Mouse (Mus musculus) forebrain, embryonic 12.5 days (tissue): Measurements from ENCODE around the gene A630076J17Rik. TPM values are rescaled to one million over a fixed set of nuclear protein-coding genes. Genes with fewer than 3 reads are reported as not detected.

Source experiments
- ATAC-seq: fragments of 200-750 bp; cut with Nextera tagmentation; 2 replicates; pipeline ENCODE4 v1.8.0; 2017; ENCODE audit warnings: moderate TSS enrichment; ENCODE audit not compliant: low FRiP score
- H3K27ac ChIP-seq: fragments of 300-500 bp; sonication (generic); 2 replicates; pipeline ENCODE4 v1.5.1; 2016; ENCODE audit warnings: mild to moderate bottlenecking
- H3K27me3 ChIP-seq: fragments of 300-500 bp; sonication (generic); 2 replicates; pipeline ENCODE4 v1.6.1; 2016; ENCODE audit warnings: mild to moderate bottlenecking
- H3K36me3 ChIP-seq: fragments of 300-500 bp; sonication (generic); replicated peaks from 2 replicates; pipeline ENCODE4 v1.6.1; 2016; ENCODE audit warnings: mild to moderate bottlenecking
- H3K4me1 ChIP-seq: fragments of 300-500 bp; sonication (generic); 2 replicates; pipeline ENCODE4 v1.6.1; 2016
- H3K4me2 ChIP-seq: fragments of 300-500 bp; sonication (generic); 2 replicates; pipeline ENCODE4 v1.6.1; 2016; ENCODE audit warnings: mild to moderate bottlenecking, moderate library complexity
- H3K4me3 ChIP-seq: fragments of 300-500 bp; sonication (generic); replicated peaks from 2 replicates; pipeline ENCODE4 v1.5.1; 2016; ENCODE audit warnings: mild to moderate bottlenecking
- H3K9ac ChIP-seq: fragments of 300-500 bp; sonication (generic); 2 replicates; pipeline ENCODE4 v1.6.1; 2016; ENCODE audit warnings: mild to moderate bottlenecking
- H3K9me3 ChIP-seq: fragments of 300-500 bp; sonication (generic); 2 replicates; pipeline ENCODE4 v1.6.1; 2016
- WGBS: fragments of 180-500 bp; shearing (Covaris S2); methylation state at CpG from one replicate; pipeline ENCODE4 v1.1.7; 2016; 5-methylcytosine and 5-hydroxymethylcytosine counted together
- polyA plus RNA-seq: library from polyadenylated mRNA; unstranded; fragments of >200 nt; fragmentation: Nextera tagmentation; extraction: Ambion mirVana; gene quantifications from 2 replicates; pipeline ENCODE4 v1.2.1, GENCODE M21; 2016

Gene A630076J17Rik
- polyA plus RNA-seq, 1 experiment from 2014 or later, result not detected

- 64% methylated on average over 5 of the region's 5 CpGs for WGBS
- H3K4me3 ChIP-seq, result no peak overlapping the region
- H3K36me3 ChIP-seq, result no peaks in the 10 kb centered on the region
- peaks cover 15% of the 10 kb centered on the region for H3K4me1 ChIP-seq
- no peaks in the 10 kb centered on the region for H3K27me3 ChIP-seq
- no peak overlapping the region for H3K9ac ChIP-seq
- no peak overlapping the region for H3K27ac ChIP-seq
- ATAC-seq, result no peak
- no peak overlapping the region for H3K4me2 ChIP-seq
- no peaks in the 10 kb centered on the region for H3K9me3 ChIP-seq
Observed at GRCm38 (mm10) chr3:107257924-107258323, 27.5 kb downstream of the A630076J17Rik start.

GRCm38 (mm10) chr3:107260956-107261850 lies 30.8 kb downstream of the A630076J17Rik start:
- H3K27me3 ChIP-seq, result no peaks in the 10 kb centered on the region
- WGBS, result 45% methylated on average over 8 of the region's 8 CpGs
- H3K4me1 ChIP-seq, result peaks cover 15% of the 10 kb centered on the region
- H3K9ac ChIP-seq, result no peak overlapping the region
- no peak overlapping the region for H3K4me3 ChIP-seq
- no peaks in the 10 kb centered on the region for H3K36me3 ChIP-seq
- H3K4me2 ChIP-seq, result no peak overlapping the region
- 0 out of 2 replicates have a peak, but pooled peaks have one; percentile 44 for ATAC-seq
- H3K27ac ChIP-seq, result peak overlapping the region; percentile 59
- no peaks in the 10 kb centered on the region for H3K9me3 ChIP-seq

GRCm38 (mm10) chr3:107261851-107262165 lies 31.4 kb downstream of the A630076J17Rik start:
- Histone ChIP-seq H3K9ac (no peak overlapping the region), H3K27me3 (no peaks in the 10 kb centered on the region), H3K27ac (no peak overlapping the region), H3K9me3 (no peaks in the 10 kb centered on the region), H3K4me3 (no peak overlapping the region), H3K4me2 (no peak overlapping the region), H3K4me1 (peaks cover 15% of the 10 kb centered on the region), H3K36me3 (no peaks in the 10 kb centered on the region)
- 47% methylated on average over 7 of the region's 7 CpGs for WGBS
- no peak for ATAC-seq

GRCm38 (mm10) chr3:107266814-107267345 lies 36.5 kb downstream of the A630076J17Rik start:
- Histone ChIP-seq H3K4me3 (no peak overlapping the region), H3K9me3 (no peaks in the 10 kb centered on the region), H3K4me1 (peaks cover under 1% of the 10 kb centered on the region; the same call in 1 of the 2 replicates), H3K27ac (no peak overlapping the region), H3K27me3 (no peaks in the 10 kb centered on the region), H3K9ac (no peak overlapping the region), H3K36me3 (no peaks in the 10 kb centered on the region), H3K4me2 (no peak overlapping the region)
- 81% methylated on average over 2 of the region's 2 CpGs for WGBS
- no peak for ATAC-seq

- Histone ChIP-seq H3K9ac (no peak overlapping the region), H3K27me3 (no peaks in the 10 kb centered on the region; the same call in 1 of the 2 replicates), H3K4me3 (no peak overlapping the region), H3K9me3 (no peaks in the 10 kb centered on the region), H3K36me3 (no peaks in the 10 kb centered on the region), H3K4me2 (no peak overlapping the region), H3K4me1 (no peaks in the 10 kb centered on the region), H3K27ac (no peak overlapping the region)
- WGBS, result 88% methylated on average over 3 of the region's 3 CpGs
- ATAC-seq, result no peak
Observed at GRCm38 (mm10) chr3:107272433-107272832, 42.0 kb downstream of the A630076J17Rik start.

GRCm38 (mm10) chr3:107273820-107274219 lies 43.4 kb downstream of the A630076J17Rik start:
- H3K9me3 ChIP-seq, result no peaks in the 10 kb centered on the region
- no peak overlapping the region for H3K9ac ChIP-seq
- 14% methylated on average over 3 of the region's 3 CpGs for WGBS
- no peak overlapping the region for H3K27ac ChIP-seq
- H3K36me3 ChIP-seq, result no peaks in the 10 kb centered on the region
- no peaks in the 10 kb centered on the region; the same call in 1 of the 2 replicates for H3K27me3 ChIP-seq
- no peak overlapping the region for H3K4me2 ChIP-seq
- ATAC-seq, result peak; percentile 42; the same call in 1 of the 2 replicates
- no peak overlapping the region for H3K4me3 ChIP-seq
- peaks cover 4% of the 10 kb centered on the region for H3K4me1 ChIP-seq

GRCm38 (mm10) chr3:107275351-107275750 lies 44.9 kb downstream of the A630076J17Rik start:
- no peak overlapping the region for H3K27ac ChIP-seq
- no peak for ATAC-seq
- no peak overlapping the region for H3K4me3 ChIP-seq
- no peaks in the 10 kb centered on the region for H3K36me3 ChIP-seq
- H3K27me3 ChIP-seq, result no peaks in the 10 kb centered on the region; the same call in 1 of the 2 replicates
- WGBS, result 74% methylated on average over 5 of the region's 5 CpGs
- H3K9ac ChIP-seq, result no peak overlapping the region
- H3K4me1 ChIP-seq, result peaks cover 14% of the 10 kb centered on the region
- no peaks in the 10 kb centered on the region for H3K9me3 ChIP-seq
- H3K4me2 ChIP-seq, result no peak overlapping the region

- WGBS, result 54% methylated on average over 4 of the region's 4 CpGs
- H3K36me3 ChIP-seq, result no peaks in the 10 kb centered on the region
- H3K9ac ChIP-seq, result no peak overlapping the region
- no peak for ATAC-seq
- no peaks in the 10 kb centered on the region; the same call in 1 of the 2 replicates for H3K27me3 ChIP-seq
- no peak overlapping the region for H3K4me3 ChIP-seq
- no peaks in the 10 kb centered on the region for H3K9me3 ChIP-seq
- no peak overlapping the region for H3K27ac ChIP-seq
- no peak overlapping the region for H3K4me2 ChIP-seq
- H3K4me1 ChIP-seq, result peaks cover 16% of the 10 kb centered on the region
Observed at GRCm38 (mm10) chr3:107275996-107276395, 45.6 kb downstream of the A630076J17Rik start.

- peaks cover 16% of the 10 kb centered on the region for H3K4me1 ChIP-seq
- 92% methylated on average over 3 of the region's 3 CpGs for WGBS
- ATAC-seq, result no peak
- H3K9ac ChIP-seq, result no peak overlapping the region
- H3K27me3 ChIP-seq, result no peaks in the 10 kb centered on the region; the same call in 1 of the 2 replicates
- no peak overlapping the region for H3K4me2 ChIP-seq
- H3K9me3 ChIP-seq, result no peaks in the 10 kb centered on the region
- H3K36me3 ChIP-seq, result no peaks in the 10 kb centered on the region
- H3K4me3 ChIP-seq, result no peak overlapping the region
- H3K27ac ChIP-seq, result no peak overlapping the region
Observed at GRCm38 (mm10) chr3:107276626-107277025, 46.2 kb downstream of the A630076J17Rik start.

GRCm38 (mm10) chr3:107278479-107279269 lies 48.3 kb downstream of the A630076J17Rik start, which contains the start of gene Lamtor5:
TSS of gene Lamtor5 (plus strand) at chr3:107278858.
- Histone ChIP-seq H3K9ac (peak within 1 kb of the TSS; percentile 70), H3K27ac (no peak within 1 kb of the TSS), H3K4me3 (peak within 1 kb of the TSS; percentile 87), H3K9me3 (no peaks in the 10 kb centered on the region), H3K4me2 (peak within 1 kb of the TSS; percentile 69), H3K27me3 (no peaks in the 10 kb centered on the region; the same call in 1 of the 2 replicates), H3K36me3 (peaks cover 10% of the 10 kb centered on the region), H3K4me1 (peaks cover 16% of the 10 kb centered on the region)
- WGBS, result 4% methylated on average over 43 of the region's 43 CpGs
- peak; percentile 93 for ATAC-seq
